9 mouse cellular contexts compared by ENCODE assay signal in the genomic region with DNA sequence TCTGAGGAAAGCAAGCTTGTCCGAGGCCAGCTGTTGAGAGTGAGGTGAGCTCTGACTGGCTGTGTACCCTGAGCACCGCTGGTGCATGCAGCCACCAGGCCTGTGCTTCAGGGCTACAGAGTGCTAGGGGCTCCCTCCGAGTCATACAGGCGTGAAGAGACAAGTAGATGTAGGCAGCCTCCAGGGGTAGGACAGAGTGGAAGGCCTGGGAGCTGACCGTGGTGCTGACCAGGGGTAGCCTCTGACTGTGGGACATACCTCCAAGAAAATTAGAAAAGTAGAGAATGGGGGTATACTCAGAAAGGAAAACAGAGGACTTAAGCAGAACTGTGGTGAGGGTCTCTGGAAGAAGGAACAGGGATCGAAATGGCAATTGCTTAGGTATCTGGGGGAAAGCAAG.
DNase-seq lines count a peak whose midpoint lies in the region; ATAC-seq and TF ChIP-seq lines count a peak whose summit lies in the region.
"Had no signal": no experiment of that assay in that cellular context is flagged by ENCODE, and none has a peak within 500 bp of the region (broad histone marks: within the 10 kb centered on the region; RNA-seq: fewer than 3 reads in every experiment).

No protein-coding gene starts in this region.

- no peak overlapping the region for H3K27ac ChIP-seq in kidney, embryonic 15.5 days
- H3K27ac ChIP-seq in kidney, adult 2 months (ENCODE audit: insufficient read depth, low read depth, low read length): no peak overlapping the region
- H3K27ac ChIP-seq in MEL (ENCODE audit: control insufficient read depth, low read depth, low read length): no peak overlapping the region
- no peak overlapping the region for H3K27ac ChIP-seq in liver, embryonic 14.5 days
- H3K27ac ChIP-seq in forebrain, embryonic 13.5 days: no peak overlapping the region

- TF ChIP-seq EP300 in MEL (IDR thresholded peaks at IDR 0.05; ENCODE audit: low read depth in 1 of 2, low read length in 2 of 2): no peak
- TF ChIP-seq EP300 in liver, embryonic 14.5 days (IDR thresholded peaks at IDR 0.05; ENCODE audit: low read depth): no peak

- no peaks in the 10 kb centered on the region for H3K9me3 ChIP-seq in kidney, embryonic 15.5 days (replicated peaks)
- no peaks in the 10 kb centered on the region for H3K9me3 ChIP-seq in MEL (replicated peaks; ENCODE audit: insufficient read depth, low read length)
- H3K9me3 ChIP-seq in liver, embryonic 14.5 days (ENCODE audit: control insufficient read depth, low read length): no peaks in the 10 kb centered on the region
- no peaks in the 10 kb centered on the region for H3K9me3 ChIP-seq in forebrain, embryonic 13.5 days (replicated peaks)

- no peak overlapping the region for H3K9ac ChIP-seq in kidney, embryonic 15.5 days
- no peak overlapping the region for H3K9ac ChIP-seq in MEL (ENCODE audit: control insufficient read depth, low read depth, low read length, poor library complexity, severe bottlenecking)
- H3K9ac ChIP-seq in liver, embryonic 14.5 days (replicated peaks): no peak overlapping the region
- H3K9ac ChIP-seq in forebrain, embryonic 13.5 days: no peak overlapping the region

- no peaks in the 10 kb centered on the region for H3K4me1 ChIP-seq in kidney, embryonic 15.5 days
- H3K4me1 ChIP-seq in kidney, adult 2 months (ENCODE audit: control insufficient read depth, insufficient read depth, low read length): no peaks in the 10 kb centered on the region
- no peaks in the 10 kb centered on the region for H3K4me1 ChIP-seq in MEL (ENCODE audit: control insufficient read depth in 1 of 2, insufficient read depth in 2 of 2, low read length in 2 of 2)
- no peaks in the 10 kb centered on the region for H3K4me1 ChIP-seq in liver, embryonic 14.5 days (replicated peaks; ENCODE audit: control insufficient read depth in 2 of 2, insufficient read depth in 2 of 2, low read length in 1 of 2)
- H3K4me1 ChIP-seq in forebrain, embryonic 13.5 days: peaks cover 14% of the 10 kb centered on the region

- no peak for TF ChIP-seq RAD21 in MEL (IDR thresholded peaks at IDR 0.05; ENCODE audit: low read depth, low read length)

- TF ChIP-seq CTCF in kidney, adult 2 months (conservative IDR thresholded peaks at IDR 0.05; ENCODE audit: insufficient read depth, insufficient read length, low read depth, low read length): no peak
- no peak for TF ChIP-seq CTCF in MEL (IDR thresholded peaks at IDR 0.05 in 2 of 3, conservative IDR thresholded peaks at IDR 0.05 in 1 of 3; ENCODE audit: control insufficient read depth in 1 of 3, insufficient read depth in 1 of 3, low read depth in 2 of 3, low read length in 3 of 3, poor library complexity in 1 of 3, severe bottlenecking in 1 of 3)
- no peak for TF ChIP-seq CTCF in liver, embryonic 14.5 days (IDR thresholded peaks at IDR 0.05; ENCODE audit: low read depth)

- H3K4me2 ChIP-seq in kidney, embryonic 15.5 days: no peak overlapping the region
- no peak overlapping the region for H3K4me2 ChIP-seq in liver, embryonic 14.5 days (ENCODE audit: low read depth)
- H3K4me2 ChIP-seq in forebrain, embryonic 13.5 days: no peak overlapping the region

- no peaks in the 10 kb centered on the region for H3K36me3 ChIP-seq in kidney, embryonic 15.5 days
- no peaks in the 10 kb centered on the region for H3K36me3 ChIP-seq in kidney, adult 2 months (ENCODE audit: control insufficient read depth, insufficient read depth, low read length)
- H3K36me3 ChIP-seq in MEL (ENCODE audit: control insufficient read depth in 1 of 2, insufficient read depth in 2 of 2, low read length in 2 of 2): no peaks in the 10 kb centered on the region
- no peaks in the 10 kb centered on the region for H3K36me3 ChIP-seq in liver, embryonic 14.5 days (replicated peaks; ENCODE audit: control insufficient read depth, insufficient read depth, low read depth)
- no peaks in the 10 kb centered on the region for H3K36me3 ChIP-seq in forebrain, embryonic 13.5 days (ENCODE audit: poor library complexity, severe bottlenecking)

- 0 out of 2 replicates have a peak, but pooled peaks have one; percentile 70 for ATAC-seq in kidney, embryonic 15.5 days (replicated peaks; ENCODE audit: low FRiP score)
- ATAC-seq in liver, embryonic 14.5 days (ENCODE audit: insufficient read depth): 0 out of 2 replicates have a peak, but pooled peaks have one; percentile 17
- no peak for ATAC-seq in forebrain, embryonic 13.5 days

- no peak overlapping the region for H3K4me3 ChIP-seq in kidney, embryonic 15.5 days (replicated peaks)
- no peak overlapping the region for H3K4me3 ChIP-seq in kidney, adult 2 months (ENCODE audit: insufficient read depth, low read depth, low read length)
- H3K4me3 ChIP-seq in MEL (ENCODE audit: control insufficient read depth in 1 of 2, insufficient read depth in 1 of 2, low read depth in 2 of 2, low read length in 2 of 2): no peak overlapping the region
- no peak overlapping the region for H3K4me3 ChIP-seq in liver, embryonic 14.5 days (ENCODE audit: insufficient read depth in 1 of 2, low read depth in 2 of 2, low read length in 2 of 2)
- no peak overlapping the region for H3K4me3 ChIP-seq in forebrain, embryonic 13.5 days

- H3K27me3 ChIP-seq in kidney, embryonic 15.5 days: no peaks in the 10 kb centered on the region
- no peaks in the 10 kb centered on the region for H3K27me3 ChIP-seq in kidney, adult 2 months (replicated peaks; ENCODE audit: control insufficient read depth, insufficient read depth, low read length)
- no peaks in the 10 kb centered on the region for H3K27me3 ChIP-seq in MEL (ENCODE audit: control insufficient read depth in 1 of 2, insufficient read depth in 2 of 2, low read length in 2 of 2)
- no peaks in the 10 kb centered on the region for H3K27me3 ChIP-seq in liver, embryonic 14.5 days (ENCODE audit: control insufficient read depth, insufficient read depth, low read length)
- H3K27me3 ChIP-seq in forebrain, embryonic 13.5 days: no peaks in the 10 kb centered on the region

- no peak for TF ChIP-seq POLR2A in kidney, adult 2 months (IDR thresholded peaks at IDR 0.05; ENCODE audit: low read depth, low read length)
- no peak for TF ChIP-seq POLR2A in MEL (IDR thresholded peaks at IDR 0.05; ENCODE audit: control insufficient read depth in 1 of 2, insufficient read depth in 1 of 2, low read depth in 1 of 2, low read length in 2 of 2, poor library complexity in 1 of 2)

- H3K79me2 ChIP-seq in MEL (ENCODE audit: control insufficient read depth, insufficient read depth, low read length, poor library complexity): no peaks in the 10 kb centered on the region

- WGBS in kidney, embryonic 15.5 days: 27% methylated on average over 6 of the region's 6 CpGs
- 38% methylated on average over 6 of the region's 6 CpGs for WGBS in kidney, adult 2 months
- 41% methylated on average over 6 of the region's 6 CpGs for WGBS in liver, embryonic 14.5 days (ENCODE audit: insufficient replicate concordance)
- 45% methylated on average over 6 of the region's 6 CpGs for WGBS in forebrain, embryonic 13.5 days

- no peak for DNase-seq in kidney, adult 2 months
- peak; percentile 60 for DNase-seq in MEL (ENCODE audit: low read depth, low spot score)
- DNase-seq in embryo, embryonic 11 days: peak; percentile 77
- peak in 1 of 3 experiments; percentile 9 for DNase-seq in liver, embryonic 14.5 days (ENCODE audit: low read depth in 3 of 3, low spot score in 3 of 3)
- DNase-seq in left cerebral cortex, adult 18-20 months (ENCODE audit: low spot score in 2 of 2): no peak
- DNase-seq in frontal cortex, postnatal 25 days (ENCODE audit: low spot score in 2 of 2): no peak
- DNase-seq: layer of hippocampus, adult 9-11 months had no signal

TF ChIP-seq in MEL, 35 proteins besides CTCF, POLR2A, EP300 and RAD21:
- peak; percentile 31; the same call in 1 of the 2 replicates for TF ChIP-seq SIN3A (IDR thresholded peaks at IDR 0.05; ENCODE audit: low read length)
- TF ChIP-seq JUND (IDR thresholded peaks at IDR 0.05; ENCODE audit: low read depth, low read length): no peak
- TF ChIP-seq ZKSCAN1 (IDR thresholded peaks at IDR 0.05; ENCODE audit: low read depth, low read length): no peak
- peak; percentile 14; the same call in 1 of the 2 replicates for TF ChIP-seq SMC3 (IDR thresholded peaks at IDR 0.05; ENCODE audit: low read depth, low read length)
- no peak for TF ChIP-seq HCFC1 (IDR thresholded peaks at IDR 0.05; ENCODE audit: low read depth, low read length)
- no peak for TF ChIP-seq NRF1 (IDR thresholded peaks at IDR 0.05; ENCODE audit: insufficient read depth, low read depth, low read length, poor library complexity, severe bottlenecking)

Comparison
In these comparisons a context has a peak if more than half of its experiments do, and no peak if none do; other contexts are left out.
1. DNase-seq: peak in MEL (single experiment) and embryo, embryonic 11 days (single experiment); none in kidney, adult 2 months (single experiment), left cerebral cortex, adult 18-20 months (0 of 2) and frontal cortex, postnatal 25 days (0 of 2).